Comparison of ENCODE assay signal across 27 mouse cellular contexts in the genomic region with DNA sequence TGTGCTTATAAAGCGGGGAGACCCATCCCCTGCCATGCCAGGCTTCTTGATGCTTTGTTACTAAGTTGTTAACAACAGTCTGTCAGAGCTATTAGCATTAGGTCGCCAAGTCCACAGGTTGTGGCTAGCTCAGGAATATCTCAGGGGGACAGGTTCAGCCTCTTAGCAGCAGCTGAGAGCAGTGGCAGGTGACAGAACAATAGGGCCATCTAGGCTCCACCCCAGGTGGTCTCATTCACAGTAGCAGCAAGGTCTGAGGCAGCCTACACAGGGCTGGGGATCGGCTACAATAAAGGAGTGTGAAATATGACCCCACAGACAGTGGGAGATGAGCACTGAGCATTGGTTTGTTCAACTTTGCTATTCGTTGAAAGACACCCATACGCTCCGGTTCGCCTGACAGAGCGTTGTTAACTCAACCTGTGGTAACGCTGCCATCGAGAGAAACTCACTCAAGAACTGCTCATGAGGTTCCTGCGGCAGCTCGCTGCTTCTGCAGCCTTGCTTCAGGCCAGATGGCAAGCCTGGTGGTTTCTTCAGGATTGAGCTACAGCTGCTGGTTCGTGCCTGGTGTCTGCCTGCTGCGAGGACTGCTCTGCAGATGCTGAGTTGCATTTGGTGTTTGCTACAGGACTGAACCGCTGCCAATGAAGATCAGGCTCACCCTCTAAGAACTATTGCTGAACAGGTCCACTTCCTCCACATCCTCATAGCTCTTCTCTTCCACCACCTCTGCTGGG. TPM values are rescaled to one million over a fixed set of nuclear protein-coding genes. Genes with fewer than 3 reads are reported as not detected.
A peak's percentile ranks its signal among the peaks of the same experiment; 100 is the strongest.
DNase-seq lines count a peak whose midpoint lies in the region; ATAC-seq and TF ChIP-seq lines count a peak whose summit lies in the region.
"Had no signal": no experiment of that assay in that cellular context is flagged by ENCODE, and none has a peak within 500 bp of the region (broad histone marks: within the 10 kb centered on the region; RNA-seq: fewer than 3 reads in every experiment).

No protein-coding gene starts in this region.

- peaks cover 8% of the 10 kb centered on the region; the same call in 1 of the 2 replicates for H3K9me3 ChIP-seq in hindbrain, embryonic 10.5 days
- no peaks in the 10 kb centered on the region for H3K9me3 ChIP-seq in hindbrain, embryonic 16.5 days (ENCODE audit: control insufficient read depth, low read length)
- H3K9me3 ChIP-seq in E14TG2a.4 (ENCODE audit: low read length): no peaks in the 10 kb centered on the region
- no peaks in the 10 kb centered on the region for H3K9me3 ChIP-seq in forebrain, embryonic 14.5 days (replicated peaks; ENCODE audit: control insufficient read depth, low read length)
- H3K9me3 ChIP-seq: G1E; heart, embryonic 12.5 days; heart, embryonic 15.5 days; hindbrain, embryonic 15.5 days; intestine, embryonic 15.5 days had no signal

- no peaks in the 10 kb centered on the region for H3K36me3 ChIP-seq in hindbrain, embryonic 10.5 days
- H3K36me3 ChIP-seq in hindbrain, embryonic 16.5 days (ENCODE audit: control insufficient read depth, insufficient read depth, low read length): no peaks in the 10 kb centered on the region
- H3K36me3 ChIP-seq in E14TG2a.4 (ENCODE audit: insufficient read depth, low read length): no peaks in the 10 kb centered on the region
- no peaks in the 10 kb centered on the region for H3K36me3 ChIP-seq in forebrain, embryonic 14.5 days (ENCODE audit: control insufficient read depth, insufficient read depth, low read length)
- H3K36me3 ChIP-seq: forebrain, embryonic 10.5 days; G1E; heart, embryonic 12.5 days; heart, embryonic 15.5 days; hindbrain, embryonic 12.5 days; hindbrain, embryonic 15.5 days; intestine, embryonic 15.5 days had no signal

- peak overlapping the region; percentile 23; the same call in 1 of the 2 replicates for H3K27ac ChIP-seq in hindbrain, embryonic 10.5 days
- no peak overlapping the region for H3K27ac ChIP-seq in hindbrain, embryonic 16.5 days (ENCODE audit: low read depth, low read length)
- H3K27ac ChIP-seq in forebrain, embryonic 14.5 days (ENCODE audit: low read depth, low read length): no peak overlapping the region
- H3K27ac ChIP-seq: forebrain, embryonic 10.5 days; forebrain, embryonic 13.5 days; gastrocnemius, adult 2 months; heart, embryonic 15.5 days; hindbrain, embryonic 12.5 days; hindbrain, embryonic 15.5 days; intestine, embryonic 15.5 days had no signal

- no peak for DNase-seq in hindbrain, embryonic 10.5 days (ENCODE audit: low spot score)
- DNase-seq in R1 (ENCODE audit: low read depth, low spot score): peak; percentile 69
- no peak for DNase-seq in forebrain, embryonic 14.5 days (ENCODE audit: low spot score)
- no peak for DNase-seq in urinary bladder, postnatal 14 days (ENCODE audit: low spot score)
- DNase-seq: adrenal gland, postnatal 10 days; adrenal gland, postnatal 36 days; cerebellum, adult 18-20 months; cerebellum, adult 9-10 months; cerebellum, postnatal 14 days; forebrain, postnatal 0 days; gastrocnemius, adult 2 months; gastrocnemius, postnatal 14 days; heart, adult 11 months; heart, postnatal 14 days; heart, postnatal 4 days; kidney, adult 11 months had no signal

- no peak overlapping the region for H3K4me2 ChIP-seq in hindbrain, embryonic 16.5 days (ENCODE audit: low read length)
- no peak overlapping the region for H3K4me2 ChIP-seq in forebrain, embryonic 14.5 days (ENCODE audit: low read length)
- H3K4me2 ChIP-seq: forebrain, embryonic 13.5 days; heart, embryonic 12.5 days; heart, embryonic 15.5 days; hindbrain, embryonic 12.5 days; hindbrain, embryonic 15.5 days; intestine, embryonic 15.5 days had no signal

- WGBS in hindbrain, embryonic 10.5 days: 60% methylated on average over 15 of the region's 15 CpGs
- 56% methylated on average over 15 of the region's 15 CpGs for WGBS in hindbrain, embryonic 16.5 days
- WGBS in forebrain, embryonic 14.5 days: 52% methylated on average over 15 of the region's 15 CpGs

- H3K27me3 ChIP-seq in hindbrain, embryonic 10.5 days (ENCODE audit: insufficient read depth, poor library complexity, severe bottlenecking): peaks cover 29% of the 10 kb centered on the region
- no peaks in the 10 kb centered on the region for H3K27me3 ChIP-seq in hindbrain, embryonic 16.5 days (replicated peaks; ENCODE audit: control insufficient read depth, insufficient read depth, low read length)
- H3K27me3 ChIP-seq in E14TG2a.4 (ENCODE audit: insufficient read depth, low read length): no peaks in the 10 kb centered on the region
- H3K27me3 ChIP-seq in forebrain, embryonic 14.5 days (replicated peaks; ENCODE audit: control insufficient read depth, insufficient read depth, low read length): no peaks in the 10 kb centered on the region; the same call in 1 of the 2 replicates
- H3K27me3 ChIP-seq: heart, embryonic 12.5 days; intestine, embryonic 15.5 days; Patski had no signal

- TF ChIP-seq CTCF in E14TG2a.4 (conservative IDR thresholded peaks at IDR 0.05; ENCODE audit: low read length): no peak

- no peak for ATAC-seq in hindbrain, embryonic 16.5 days
- ATAC-seq in forebrain, embryonic 14.5 days: no peak
- ATAC-seq: forebrain, embryonic 13.5 days; forebrain, postnatal 0 days; intestine, embryonic 15.5 days; Patski had no signal

- no peak overlapping the region for H3K4me3 ChIP-seq in hindbrain, embryonic 10.5 days
- no peak overlapping the region for H3K4me3 ChIP-seq in hindbrain, embryonic 16.5 days (ENCODE audit: low read length)
- H3K4me3 ChIP-seq in E14TG2a.4 (replicated peaks; ENCODE audit: low read length): peak overlapping the region; percentile 10; the same call in 1 of the 2 replicates
- H3K4me3 ChIP-seq in forebrain, embryonic 14.5 days (ENCODE audit: low read depth, low read length): no peak overlapping the region
- H3K4me3 ChIP-seq: forebrain, embryonic 10.5 days; forebrain, embryonic 13.5 days; gastrocnemius, adult 2 months; heart, embryonic 12.5 days; heart, embryonic 15.5 days; hindbrain, embryonic 12.5 days; hindbrain, embryonic 15.5 days; intestine, embryonic 15.5 days had no signal

- no peak overlapping the region for H3K9ac ChIP-seq in hindbrain, embryonic 16.5 days (ENCODE audit: low read depth, low read length)
- no peak overlapping the region for H3K9ac ChIP-seq in forebrain, embryonic 14.5 days (ENCODE audit: low read length)
- H3K9ac ChIP-seq: forebrain, embryonic 13.5 days; forebrain, postnatal 0 days; heart, embryonic 12.5 days; heart, embryonic 15.5 days; hindbrain, embryonic 12.5 days; hindbrain, embryonic 15.5 days; intestine, embryonic 15.5 days had no signal

- peaks cover 41% of the 10 kb centered on the region for H3K4me1 ChIP-seq in hindbrain, embryonic 10.5 days (replicated peaks)
- peaks cover 7% of the 10 kb centered on the region for H3K4me1 ChIP-seq in hindbrain, embryonic 16.5 days (ENCODE audit: control insufficient read depth, insufficient read depth, low read depth, low read length)
- H3K4me1 ChIP-seq in E14TG2a.4 (replicated peaks; ENCODE audit: low read depth, low read length): peaks cover 69% of the 10 kb centered on the region
- no peaks in the 10 kb centered on the region for H3K4me1 ChIP-seq in forebrain, embryonic 14.5 days (ENCODE audit: control insufficient read depth, insufficient read depth, low read length)

RNA-seq across cellular contexts. Expression of a gene that starts 30.7 kb away (rescaled TPM):
- 3.3 and 4.4 TPM in 2 replicates for polyA plus RNA-seq in hindbrain, embryonic 10.5 days (2016; fragmentation: Nextera tagmentation; extraction: Ambion mirVana)
- polyA plus RNA-seq in hindbrain, embryonic 16.5 days (2015; fragmentation: Nextera tagmentation; extraction: Ambion mirVana): 1.1 TPM in 2 replicates
- 0.58 and 0.64 TPM in 2 replicates for polyA plus RNA-seq in forebrain, embryonic 14.5 days (2014; fragmentation: Nextera tagmentation; extraction: Ambion mirVana)
- polyA plus RNA-seq: G1E had no signal

RNA-seq across cellular contexts. Expression of a gene that starts 31.1 kb away (rescaled TPM):
- 1.7 and 4.3 TPM in 2 replicates for polyA plus RNA-seq in hindbrain, embryonic 10.5 days (2016; fragmentation: Nextera tagmentation; extraction: Ambion mirVana)
- polyA plus RNA-seq in hindbrain, embryonic 16.5 days (2015; fragmentation: Nextera tagmentation; extraction: Ambion mirVana): 1.7 and 2.0 TPM in 2 replicates
- polyA plus RNA-seq in forebrain, embryonic 14.5 days (2014; fragmentation: Nextera tagmentation; extraction: Ambion mirVana): 0.65 and 1.1 TPM in 2 replicates
- polyA plus RNA-seq: G1E had no signal

RNA-seq across cellular contexts. Expression of a gene that starts 56.6 kb away (rescaled TPM):
- 5.3 and 6.5 TPM in 2 replicates for polyA plus RNA-seq in hindbrain, embryonic 10.5 days (2016; fragmentation: Nextera tagmentation; extraction: Ambion mirVana)
- polyA plus RNA-seq in hindbrain, embryonic 16.5 days (2015; fragmentation: Nextera tagmentation; extraction: Ambion mirVana): 8.4 and 8.9 TPM in 2 replicates
- polyA plus RNA-seq in forebrain, embryonic 14.5 days (2014; fragmentation: Nextera tagmentation; extraction: Ambion mirVana): 6.5 and 6.7 TPM in 2 replicates
